Mouse (Mus musculus): ENCODE results near the gene Cdh13.

DNA sequence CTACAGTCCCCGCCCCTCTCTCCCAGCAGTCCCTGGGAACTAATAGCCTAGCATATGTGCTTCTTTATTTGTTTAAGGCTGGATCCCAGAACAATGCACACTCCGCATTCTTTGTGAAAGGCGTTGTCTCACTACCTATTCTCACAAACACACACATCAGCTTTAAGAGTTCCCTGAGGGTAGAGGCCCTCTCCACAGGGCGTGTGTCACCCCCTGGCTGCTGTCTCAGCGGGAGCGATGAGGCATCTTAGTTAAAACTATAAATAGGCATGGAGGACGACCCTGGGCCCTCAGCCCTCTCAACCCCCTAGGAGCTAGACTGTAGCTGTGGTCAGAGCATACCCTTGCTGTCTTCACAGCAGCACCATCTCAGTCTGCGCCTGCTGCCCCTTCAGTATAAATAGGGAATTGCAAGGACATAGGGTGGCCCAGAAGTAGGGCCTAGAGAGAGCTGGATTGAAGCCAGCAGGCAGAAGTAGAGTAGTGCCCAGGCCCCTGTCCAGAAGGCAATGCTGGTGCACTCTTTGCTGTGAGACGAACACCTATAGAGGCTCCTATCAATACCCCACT lies 738.9 kb downstream of the Cdh13 start:
- TF ChIP-seq POLR2A (IDR thresholded peaks at IDR 0.05; ENCODE audit: borderline replicate concordance, control insufficient read depth, low read depth, low read length) (no peak), CTCF (IDR thresholded peaks at IDR 0.05; ENCODE audit: control insufficient read depth, insufficient read depth, low read length) (no peak)

Data from bone marrow, adult 2 months (tissue).